Mouse (Mus musculus) megakaryocyte, embryonic 14.5 days (primary cell): Measurements from ENCODE around the gene Dlg4.

Experiments used
- FLI1 ChIP-seq: IDR thresholded peaks from 2 replicates; pipeline ENCODE4 v1.6.1; 2012; ENCODE audit warnings: low read length, inconsistent platforms, mixed read lengths
- GATA1 ChIP-seq: IDR thresholded peaks from 3 replicates; pipeline ENCODE4 v1.6.1; 2012; ENCODE audit warnings: mixed read lengths, low read length, inconsistent platforms, borderline replicate concordance

DNA sequence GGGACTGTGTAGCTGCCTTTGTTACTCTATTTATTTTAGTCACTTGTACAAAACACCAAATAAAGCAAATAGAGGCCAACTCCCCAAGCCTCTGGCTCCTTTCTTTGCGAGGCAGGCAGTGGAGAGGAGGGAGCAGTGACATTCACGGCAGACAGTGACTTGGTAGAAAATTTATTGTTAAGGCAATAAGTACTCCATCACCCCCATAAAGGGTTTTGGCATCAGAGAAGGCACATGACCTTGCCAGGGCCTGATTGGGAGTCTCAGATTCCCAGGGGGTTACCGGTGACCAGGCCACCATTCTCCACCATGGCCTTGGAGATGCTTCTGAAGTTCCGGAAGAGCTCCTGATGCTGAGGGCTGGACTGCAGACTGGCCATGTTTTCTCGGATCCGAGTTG is 6.7 kb upstream of the Dlg4 start:
- TF ChIP-seq GATA1 (no peak), FLI1 (no peak)
